Mouse (Mus musculus) liver, embryonic 14.5 days (tissue): Measurements from ENCODE around the gene Dnajc19. TPM values are rescaled to one million over a fixed set of nuclear protein-coding genes. Genes with fewer than 3 reads are reported as not detected.

Experiments used
- ATAC-seq: fragments of 200-750 bp; cut with Nextera tagmentation; 2 replicates; pipeline ENCODE4 v1.8.0; 2017; ENCODE audit warnings: moderate number of reproducible peaks, mild to moderate bottlenecking, moderate library complexity; ENCODE audit not compliant: insufficient read depth
- DNase-seq, 3 experiments: peaks; one replicate each; pipeline ENCODE4 v3.0.0-alpha.2; 2012 to 2013; ENCODE audit warnings: low read depth in 3 of 3, low spot score in 3 of 3
- H3K27ac ChIP-seq: fragments of 300-500 bp; sonication (generic); 2 replicates; pipeline ENCODE4 v1.5.1; 2014; ENCODE audit warnings: moderate library complexity, mild to moderate bottlenecking, control low read depth, inconsistent platforms
- H3K27me3 ChIP-seq: fragments of 300-500 bp; sonication (generic); 2 replicates; pipeline ENCODE4 v1.6.1; 2014; ENCODE audit warnings: mild to moderate bottlenecking, low read length, moderate library complexity; ENCODE audit not compliant: control insufficient read depth, insufficient read depth
- H3K36me3 ChIP-seq: fragments of 300-500 bp; sonication (generic); replicated peaks from 2 replicates; pipeline ENCODE4 v1.6.1; 2014; ENCODE audit warnings: low read depth; ENCODE audit not compliant: control insufficient read depth, insufficient read depth
- H3K4me1 ChIP-seq, 2 experiments: fragments of 200-500 bp in 1 of 2; fragments of 300-500 bp in 1 of 2; sonication (generic) in 1 of 2; replicated peaks; 2 replicates each; pipeline ENCODE4 v1.6.1; 2012 to 2014; ENCODE audit warnings: antibody characterized with exemption in 1 of 2, inconsistent platforms in 1 of 2, low read length in 1 of 2; ENCODE audit not compliant: control insufficient read depth in 2 of 2, insufficient read depth in 2 of 2
- H3K4me2 ChIP-seq: fragments of 300-500 bp; sonication (generic); 2 replicates; pipeline ENCODE4 v1.6.1; 2014; ENCODE audit warnings: low read depth, mild to moderate bottlenecking, control low read depth, moderate library complexity
- H3K4me3 ChIP-seq, 2 experiments: fragments of 200-500 bp in 1 of 2; fragments of 300-500 bp in 1 of 2; sonication (generic) in 1 of 2; 2 replicates each; pipeline ENCODE4 v1.5.1; 2012 to 2014; ENCODE audit warnings: low read depth in 2 of 2, low read length in 2 of 2, mild to moderate bottlenecking in 2 of 2, control low read depth in 1 of 2, inconsistent platforms in 1 of 2, moderate library complexity in 1 of 2; ENCODE audit not compliant: insufficient read depth in 1 of 2
- H3K9ac ChIP-seq: fragments of 300-500 bp; sonication (generic); replicated peaks from 2 replicates; pipeline ENCODE4 v1.6.1; 2014; ENCODE audit warnings: mild to moderate bottlenecking, control low read depth, moderate library complexity
- H3K9me3 ChIP-seq: fragments of 300-500 bp; sonication (generic); 2 replicates; pipeline ENCODE4 v1.6.1; 2016; ENCODE audit warnings: low read length, mixed read lengths; ENCODE audit not compliant: control insufficient read depth
- CTCF ChIP-seq: IDR thresholded peaks from 2 replicates; pipeline ENCODE4 v1.5.1; 2016; ENCODE audit warnings: antibody characterized with exemption, low read depth, control low read depth
- EP300 ChIP-seq: IDR thresholded peaks from 2 replicates; pipeline ENCODE4 v1.6.1; 2016; ENCODE audit warnings: antibody characterized with exemption, low read depth
- WGBS: fragments of 180-500 bp; shearing (Covaris S2); extraction: QIAGEN DNeasy Blood & Tissue Kit; methylation state at CpG from one replicate; pipeline ENCODE4 v1.1.7; 2014; ENCODE audit not compliant: insufficient replicate concordance; 5-methylcytosine and 5-hydroxymethylcytosine counted together
- polyA plus RNA-seq, 2 experiments: library from polyadenylated mRNA; depleted of rRNA in 1 of 2; stranded (reverse) in 1 of 2; unstranded in 1 of 2; fragments of >200 nt; fragmentation: Nextera tagmentation in 1 of 2; extraction: Ambion mirVana in 1 of 2; gene quantifications; 2 replicates each; pipeline versions ENCODE4 v1.2.1 to v1.2.3; 2012 to 2014

The Dnajc19 gene
- polyA plus RNA-seq, 2 experiments: 73.1 to 209 TPM

- Histone ChIP-seq H3K4me1 (peaks cover 0 to 4% of the 10 kb centered on the region in 2 experiments; a peak in 2 of 4 replicates), H3K4me2 (no peak overlapping the region), H3K36me3 (no peaks in the 10 kb centered on the region), H3K27ac (no peak overlapping the region), H3K4me3 (no peak overlapping the region), H3K9ac (no peak overlapping the region), H3K9me3 (no peaks in the 10 kb centered on the region), H3K27me3 (no peaks in the 10 kb centered on the region)
- DNase-seq (no peak), ATAC-seq (no peak)
- TF ChIP-seq EP300: no peak
- TF ChIP-seq CTCF: no peak
- WGBS: 19% methylated on average over 3 of the region's 3 CpGs
Observed at GRCm38 (mm10) chr3:34030601-34031000, 50.5 kb downstream of the Dnajc19 start.

- Histone ChIP-seq H3K27me3 (no peaks in the 10 kb centered on the region), H3K4me2 (no peak overlapping the region), H3K4me1 (peaks cover 0 to 4% of the 10 kb centered on the region in 2 experiments; a peak in 2 of 4 replicates), H3K36me3 (no peaks in the 10 kb centered on the region), H3K9ac (no peak overlapping the region), H3K9me3 (no peaks in the 10 kb centered on the region), H3K27ac (no peak overlapping the region), H3K4me3 (no peak overlapping the region)
- no peak for DNase-seq
- no peak for ATAC-seq
- TF ChIP-seq EP300 (no peak), CTCF (no peak)
Observed at GRCm38 (mm10) chr3:34028935-34029334, 52.2 kb downstream of the Dnajc19 start.

DNA sequence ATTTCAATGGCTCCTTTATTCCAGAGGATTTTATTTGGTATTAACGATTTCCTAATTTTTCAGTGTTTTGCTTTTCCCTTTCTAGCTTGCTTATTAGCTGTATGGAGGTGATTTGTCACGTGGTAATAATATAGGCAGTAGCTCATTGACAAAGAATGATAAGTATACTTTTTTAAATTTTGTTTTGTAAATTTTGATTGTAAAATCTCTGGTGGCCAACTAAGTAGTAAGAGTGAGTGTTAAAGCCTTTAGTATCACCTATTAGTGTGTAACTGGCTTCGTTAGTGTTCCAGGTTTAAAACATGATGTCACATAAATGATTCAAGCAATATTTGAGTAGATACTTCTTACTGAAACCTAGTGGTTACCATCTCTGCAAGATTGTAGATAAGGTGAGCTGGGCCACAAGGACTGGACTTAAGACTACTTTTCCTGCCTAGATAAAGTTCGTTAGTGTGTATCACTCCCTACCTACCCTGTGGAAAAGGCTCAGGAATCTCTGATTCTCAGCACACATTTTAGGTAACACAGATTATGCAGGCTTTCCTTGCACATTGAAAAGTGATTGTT is 59.8 kb downstream of the Dnajc19 start:
- peak overlapping the region in 1 of 2 experiments; percentile 94; a peak in 2 of 4 replicates for H3K4me3 ChIP-seq
- peak overlapping the region; percentile 100; the same call in 1 of the 2 replicates for H3K9ac ChIP-seq
- H3K36me3 ChIP-seq: no peaks in the 10 kb centered on the region
- H3K27me3 ChIP-seq: no peaks in the 10 kb centered on the region
- WGBS: 22% methylated on average over 4 of the region's 4 CpGs
- no peak overlapping the region for H3K27ac ChIP-seq
- peaks cover 12 to 21% of the 10 kb centered on the region in 2 experiments for H3K4me1 ChIP-seq
- peak overlapping the region; percentile 94 for H3K4me2 ChIP-seq
- no peaks in the 10 kb centered on the region for H3K9me3 ChIP-seq
- TF ChIP-seq EP300 (no peak), CTCF (no peak)
- ATAC-seq (no peak), DNase-seq (peak in 1 of 3 experiments; percentile 30)

- peak overlapping the region; percentile 94 for H3K4me2 ChIP-seq
- ATAC-seq (no peak), DNase-seq (no peak)
- peak overlapping the region; percentile 71 for H3K27ac ChIP-seq
- H3K4me1 ChIP-seq: peaks cover 12 to 21% of the 10 kb centered on the region in 2 experiments
- H3K9ac ChIP-seq: peak overlapping the region; percentile 100
- no peaks in the 10 kb centered on the region for H3K9me3 ChIP-seq
- TF ChIP-seq CTCF (no peak), EP300 (no peak)
- H3K27me3 ChIP-seq: no peaks in the 10 kb centered on the region
- 1% methylated on average over 65 of the region's 70 CpGs for WGBS
- peak overlapping the region; percentile 80 to 94 for H3K4me3 ChIP-seq
- H3K36me3 ChIP-seq: no peaks in the 10 kb centered on the region
Observed at GRCm38 (mm10) chr3:34020382-34021258, 60.5 kb downstream of the Dnajc19 start.
